Mouse (Mus musculus): ENCODE results near the gene Zfp652.

DNA sequence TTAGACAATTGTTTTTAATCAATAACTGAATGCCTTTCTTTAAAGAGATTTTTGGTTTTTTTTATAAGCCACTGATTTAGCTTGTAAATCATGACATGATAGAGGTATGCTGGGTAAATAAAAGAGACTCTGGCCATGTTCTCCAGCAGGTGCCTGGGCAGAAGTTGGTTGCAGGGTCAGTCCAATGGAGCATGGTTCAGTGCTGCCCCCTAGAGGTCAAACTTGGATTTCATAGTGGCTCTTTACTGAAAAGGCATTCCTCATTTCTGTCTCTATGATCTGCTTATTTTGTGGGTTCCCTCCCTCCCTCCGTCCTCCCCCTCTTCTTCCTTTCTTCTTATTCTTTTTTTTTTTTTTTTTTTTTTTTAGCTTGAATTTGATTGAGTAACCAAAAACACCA lies 38.5 kb downstream of the Zfp652 start:
- TF ChIP-seq CTCF (IDR thresholded peaks at IDR 0.05; ENCODE audit: insufficient read depth, low read depth, low read length) (peak; percentile 31; the same call in 1 of the 2 replicates), POLR2A (IDR thresholded peaks at IDR 0.05; ENCODE audit: insufficient read depth, low read depth, low read length) (no peak)
